Mouse (Mus musculus) olfactory bulb, adult 2 months (tissue): Measurements from ENCODE around the gene Pik3r2.

Experiments
- CTCF ChIP-seq: fragments of 200-500 bp; IDR thresholded peaks from 2 replicates; pipeline ENCODE4 v1.5.1; 2012; ENCODE audit warnings: low read depth, mild to moderate bottlenecking, low read length, moderate library complexity; ENCODE audit not compliant: insufficient read depth
- POLR2A ChIP-seq: fragments of 200-500 bp; IDR thresholded peaks from 2 replicates; pipeline ENCODE4 v1.6.1; 2012; ENCODE audit warnings: mild to moderate bottlenecking, low read depth, low read length, moderate library complexity; ENCODE audit not compliant: insufficient read depth

DNA sequence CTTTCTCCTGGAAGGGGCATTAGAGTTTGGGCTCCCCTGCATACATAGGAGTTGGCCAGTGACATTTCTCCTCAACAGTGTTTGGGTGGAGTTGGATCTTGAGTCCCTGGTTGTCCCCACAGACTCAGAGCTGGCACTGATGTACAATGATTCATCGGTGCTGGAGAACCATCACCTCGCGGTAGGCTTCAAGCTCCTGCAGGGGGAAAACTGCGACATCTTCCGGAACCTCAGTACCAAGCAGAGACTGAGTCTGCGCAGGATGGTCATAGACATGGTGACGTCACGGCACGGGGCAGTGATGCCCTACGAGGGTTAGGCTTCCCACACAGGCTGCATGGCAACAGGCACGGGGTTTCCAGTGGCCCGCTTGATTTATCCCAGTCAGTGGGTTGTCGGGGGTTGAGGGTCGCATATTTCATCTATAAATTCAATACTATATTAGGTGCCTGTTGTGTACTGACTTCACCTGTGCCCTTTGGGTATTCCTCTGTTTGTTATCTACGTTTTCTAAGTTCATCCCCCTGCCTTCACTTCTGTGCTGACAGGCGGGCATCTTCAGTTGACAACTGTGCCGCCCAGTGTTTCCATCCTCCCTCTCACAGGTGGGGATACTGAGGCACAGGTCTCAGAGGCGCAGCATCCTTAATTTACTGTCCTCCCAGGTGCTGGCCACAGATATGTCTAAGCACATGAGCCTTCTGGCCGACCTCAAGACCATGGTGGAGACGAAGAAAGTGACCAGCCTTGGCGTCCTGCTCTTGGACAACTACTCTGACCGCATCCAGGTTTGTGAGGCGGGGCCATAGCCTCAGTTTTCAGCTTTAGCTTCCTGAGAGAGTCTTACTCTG is 28.0 kb downstream of the Pik3r2 start:
- TF ChIP-seq POLR2A (no peak), CTCF (no peak)
